Mouse (Mus musculus) testis, postnatal 14 days (tissue): ENCODE measurements around the gene Zc3h12c.

Source experiments
- DNase-seq: peaks from one replicate; pipeline ENCODE4 v3.0.0; 2021; ENCODE audit warnings: low spot score

The Zc3h12c gene

DNA sequence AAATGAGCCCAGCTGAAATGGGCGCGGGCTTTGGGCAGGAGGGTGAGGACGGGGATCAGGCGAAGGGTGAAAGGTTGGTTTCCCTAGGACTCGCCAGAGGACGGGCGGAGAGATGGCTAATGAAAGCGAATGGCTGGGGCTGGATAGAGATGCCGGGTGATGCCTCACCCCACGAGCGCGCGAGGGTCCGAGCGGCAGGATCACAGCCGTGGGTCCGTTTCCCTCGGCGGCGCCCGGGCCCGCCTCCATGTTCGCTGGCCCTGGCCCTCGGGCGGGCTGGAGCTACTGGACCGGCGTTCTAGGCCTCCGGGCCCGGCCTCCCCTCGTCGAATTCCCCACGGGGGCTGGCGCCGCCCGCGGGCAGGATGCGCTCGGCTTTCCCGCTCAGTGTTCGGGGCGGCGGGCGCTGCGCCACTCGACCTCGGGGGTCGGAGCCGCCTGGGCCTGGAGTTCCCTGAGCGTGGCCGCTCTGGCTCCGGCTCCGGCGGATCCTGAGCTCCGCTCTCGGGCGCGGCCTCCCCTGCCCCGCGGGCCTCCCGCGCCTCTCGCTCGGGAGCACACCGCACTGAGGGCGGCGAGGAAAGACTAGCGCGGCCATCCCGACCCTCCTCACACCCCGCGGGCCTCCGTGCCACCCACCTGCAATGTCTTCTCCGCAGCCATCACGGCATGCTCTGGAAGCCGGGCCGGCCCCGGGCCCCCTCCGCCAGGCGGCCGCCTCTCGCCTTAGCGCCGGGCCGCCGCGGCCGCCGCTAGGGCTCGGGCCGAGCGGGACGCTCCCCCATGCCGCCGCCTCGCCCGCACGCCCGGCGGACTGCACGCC is at the start of gene Zc3h12c:
TSS of gene Zc3h12c (minus strand) at position 710 of the 823 bp plus-strand sequence.
- peak; percentile 84 for DNase-seq

DNA sequence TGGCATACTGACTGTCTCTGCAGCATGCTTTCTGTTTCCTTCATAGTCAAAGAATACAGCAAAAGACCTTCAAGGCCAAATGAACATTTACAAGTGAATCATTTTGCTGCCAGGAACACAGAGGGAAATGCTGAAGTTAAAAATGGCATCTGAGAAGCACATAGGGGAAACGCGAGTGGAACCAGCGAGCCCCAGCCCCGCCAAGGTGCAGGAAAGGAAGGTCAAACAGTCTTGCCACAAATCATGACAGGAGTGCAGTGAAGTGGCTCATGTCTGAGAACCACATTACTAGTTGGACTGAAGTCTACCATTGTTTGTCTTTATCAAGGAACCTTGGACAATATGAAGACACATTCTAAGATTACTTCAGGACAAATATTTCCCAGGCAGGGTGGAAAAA is 49.3 kb upstream of the Zc3h12c start:
- DNase-seq, result no peak

DNA sequence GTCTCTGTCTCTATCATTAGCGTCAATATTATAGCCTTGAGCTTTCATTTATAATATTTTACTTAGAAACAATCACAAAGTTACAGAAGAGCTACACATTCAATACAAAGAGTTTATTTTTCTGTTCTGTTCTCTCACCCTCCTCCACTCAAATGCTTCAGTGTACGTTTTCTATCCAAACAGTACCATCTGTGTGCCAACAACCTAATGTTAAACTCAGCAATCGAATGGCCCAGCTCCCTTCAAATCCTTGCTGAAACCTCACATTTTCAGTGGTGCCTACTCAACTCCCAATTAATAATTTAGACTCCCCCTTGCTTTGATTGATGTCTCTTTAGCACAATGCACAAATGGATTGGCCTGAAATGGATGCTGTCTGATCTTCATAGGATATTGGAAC is 46.9 kb upstream of the Zc3h12c start:
- DNase-seq, result no peak

DNA sequence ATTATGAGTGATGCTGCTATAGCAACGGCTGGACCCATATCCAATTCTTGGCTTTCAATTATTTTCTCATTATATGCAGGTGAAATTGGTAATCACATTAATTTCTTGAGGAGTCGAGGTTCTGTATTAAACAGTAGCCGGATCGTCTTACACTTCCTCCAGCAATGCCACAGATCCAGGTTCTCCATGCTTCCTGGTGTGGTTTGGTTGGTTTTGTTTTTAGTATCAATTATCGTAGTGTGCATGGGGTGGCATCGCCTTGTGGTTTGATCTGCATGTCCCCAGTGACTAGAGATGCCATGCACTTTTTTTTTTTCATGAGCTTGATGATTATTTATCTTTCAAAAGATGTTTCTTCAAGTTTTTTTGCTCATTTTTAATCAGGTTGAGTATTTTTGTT is 44.0 kb upstream of the Zc3h12c start:
- no peak for DNase-seq

DNA sequence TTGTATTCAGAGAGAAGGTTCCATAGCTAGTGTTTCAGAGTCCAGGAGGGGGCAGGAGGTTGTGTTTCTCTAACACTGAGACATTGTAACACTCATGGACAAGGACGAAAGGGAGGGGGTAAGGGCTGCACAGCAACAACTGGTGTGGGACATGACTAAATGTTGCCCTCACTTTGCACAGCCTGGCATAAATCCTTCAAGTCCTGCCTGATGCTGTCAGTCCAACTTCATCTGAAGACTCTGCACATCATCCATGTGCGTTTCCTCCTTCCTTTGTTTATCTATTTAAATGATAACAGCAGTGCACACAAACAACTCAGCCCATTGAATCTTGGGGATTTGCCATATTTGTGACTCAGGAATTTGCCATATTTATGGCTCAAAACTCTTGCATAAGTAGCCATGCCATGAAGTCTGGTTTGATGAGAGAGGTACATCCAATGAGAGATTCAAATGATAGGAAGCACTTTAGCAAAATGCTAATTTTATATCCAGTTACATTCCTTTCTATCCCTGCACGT is 40.2 kb upstream of the Zc3h12c start:
- DNase-seq, result peak; percentile 58

DNA sequence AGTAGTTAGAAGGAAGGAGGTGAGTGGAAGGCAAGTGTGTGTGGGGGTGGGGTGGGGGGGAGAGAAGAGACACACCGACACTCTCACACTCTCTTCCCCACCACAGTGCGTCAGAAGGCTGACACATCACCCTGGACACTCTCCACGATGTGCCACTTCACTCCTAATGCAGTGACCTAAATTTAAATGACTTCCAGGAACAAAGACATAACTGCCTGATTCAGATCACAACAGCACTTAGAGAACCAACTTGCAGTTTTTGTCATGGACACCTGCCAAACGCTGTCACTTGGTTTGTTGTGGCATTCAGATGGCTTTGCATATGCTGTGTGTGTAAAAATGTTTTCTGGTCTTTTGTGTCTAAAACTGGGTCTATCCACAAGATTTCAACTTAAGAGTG is 34.8 kb upstream of the Zc3h12c start:
- DNase-seq, result no peak

DNA sequence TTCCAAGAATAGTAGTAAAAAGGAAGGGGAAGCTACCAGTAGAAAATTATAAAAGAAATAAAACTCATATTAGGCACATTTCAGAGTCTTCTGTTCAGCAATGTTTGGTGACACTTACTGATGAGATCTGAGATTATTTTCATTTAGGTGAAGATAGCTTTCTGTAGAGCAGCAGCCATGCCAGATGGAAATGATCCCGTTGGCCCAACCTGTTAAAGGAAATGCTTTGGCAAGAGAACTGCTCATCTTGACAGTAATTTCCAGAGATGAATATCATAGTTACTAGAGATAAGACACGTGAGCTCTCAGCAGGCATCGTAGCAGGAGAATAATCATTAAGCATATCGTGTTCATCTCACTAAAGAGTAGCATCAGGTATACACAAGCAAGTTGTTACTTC is 31.9 kb upstream of the Zc3h12c start:
- DNase-seq, result no peak

DNA sequence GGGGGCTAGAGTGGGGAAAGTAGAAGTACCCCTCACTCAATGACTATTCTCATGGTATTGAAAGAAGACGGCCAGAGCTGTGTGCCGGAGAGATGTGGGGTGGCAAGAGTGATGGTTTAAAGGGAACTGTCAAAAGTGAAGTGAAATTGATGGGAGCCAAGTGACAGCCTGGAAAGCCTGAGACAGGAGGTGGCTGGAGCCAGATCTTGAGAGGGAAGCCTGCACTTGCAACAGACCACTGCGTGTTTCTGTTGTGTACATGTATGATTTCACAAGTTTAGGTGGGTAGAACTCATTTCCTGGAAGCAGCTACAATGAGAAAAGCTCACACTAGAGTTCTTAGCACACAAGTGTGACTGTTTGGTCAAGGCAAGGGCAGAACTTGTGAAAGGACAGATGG is 27.5 kb upstream of the Zc3h12c start:
- DNase-seq, result no peak

DNA sequence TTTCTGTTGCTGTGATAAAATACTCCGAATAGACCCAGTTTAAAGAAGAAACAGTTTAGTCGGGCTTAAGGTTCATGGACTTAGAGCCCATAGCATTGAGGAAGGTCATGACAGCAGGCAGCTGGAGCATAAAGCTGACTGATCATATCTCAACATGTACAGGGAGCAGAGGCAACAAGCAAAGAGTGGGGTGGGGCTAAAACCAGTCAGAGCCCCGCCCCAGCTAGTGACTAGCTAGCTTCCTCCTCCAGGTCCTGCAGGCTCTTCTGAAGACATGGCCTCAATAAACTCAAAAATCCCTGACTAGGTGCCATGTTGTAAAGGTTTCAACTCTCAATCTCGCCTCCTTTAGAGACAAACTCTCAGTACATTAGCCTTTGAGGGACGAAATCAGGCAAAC is 25.5 kb upstream of the Zc3h12c start:
- DNase-seq, result no peak

DNA sequence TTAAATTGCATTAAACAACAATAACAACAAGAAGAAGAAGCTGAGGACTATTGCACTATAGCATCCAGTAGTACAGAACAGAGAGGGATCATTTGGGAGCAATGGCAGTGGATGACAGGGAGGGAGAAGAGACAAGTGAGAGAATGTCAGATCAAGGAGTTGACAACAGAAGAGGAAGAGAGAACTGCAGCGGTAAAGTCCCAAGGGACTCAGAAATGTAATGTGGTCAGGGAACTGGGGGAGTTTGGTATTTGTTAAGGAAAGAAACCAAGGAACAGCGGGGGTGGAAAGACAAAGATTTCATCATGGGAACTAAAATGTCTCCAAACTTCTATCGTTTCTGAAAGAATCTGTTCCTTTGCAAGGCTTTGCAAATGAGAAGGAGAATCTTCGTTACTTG is 22.5 kb upstream of the Zc3h12c start:
- no peak for DNase-seq

DNA sequence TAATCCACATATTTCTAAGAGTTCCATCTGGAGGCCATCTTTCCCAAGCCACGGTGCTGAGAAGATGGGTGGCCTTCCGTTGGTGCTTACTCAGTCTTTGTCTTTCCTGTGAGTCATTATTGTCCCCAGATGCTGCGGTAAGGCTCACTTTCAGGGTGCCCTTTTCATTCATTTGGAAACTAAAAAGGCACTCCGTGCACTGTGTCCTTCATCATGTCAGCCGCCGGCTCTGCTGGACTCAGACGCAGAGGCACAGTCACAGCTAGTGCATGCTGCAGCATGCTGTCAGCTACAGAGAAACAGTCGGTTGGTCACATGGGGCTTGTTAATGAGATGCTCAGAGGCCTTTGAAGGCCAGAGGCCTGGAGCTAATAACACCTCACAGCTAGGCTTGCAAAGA is 19.7 kb upstream of the Zc3h12c start:
- no peak for DNase-seq

DNA sequence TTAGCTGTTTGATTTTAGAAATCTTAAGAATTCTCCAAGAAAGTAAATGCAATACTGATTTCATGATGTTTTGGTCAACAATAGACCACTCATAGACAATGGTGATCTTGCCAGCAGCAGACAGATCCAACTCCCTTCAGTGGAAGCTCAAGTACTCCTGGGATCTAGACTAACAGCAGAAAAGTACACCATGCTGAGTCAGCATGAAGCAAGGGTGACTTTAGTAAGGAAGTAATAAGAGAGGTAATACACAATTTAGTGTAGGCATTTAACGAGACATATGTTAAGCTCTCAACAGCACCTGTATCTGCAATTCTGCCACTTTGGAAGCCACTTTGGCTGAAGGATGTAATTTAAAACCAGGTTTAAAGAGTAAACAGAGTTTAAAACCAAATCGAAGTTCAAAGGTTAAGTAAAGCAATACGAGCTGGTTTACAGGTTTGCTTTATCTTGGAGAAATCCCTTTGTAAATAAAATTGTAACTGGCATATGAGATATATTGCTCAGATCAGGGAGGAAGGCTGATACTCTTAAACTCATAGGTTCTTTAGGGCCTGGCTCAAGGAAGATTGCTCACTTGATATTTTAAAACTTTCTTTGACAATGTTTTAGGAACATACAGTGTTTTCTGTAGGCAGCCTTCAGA is 18.0 kb upstream of the Zc3h12c start:
- no peak for DNase-seq

DNA sequence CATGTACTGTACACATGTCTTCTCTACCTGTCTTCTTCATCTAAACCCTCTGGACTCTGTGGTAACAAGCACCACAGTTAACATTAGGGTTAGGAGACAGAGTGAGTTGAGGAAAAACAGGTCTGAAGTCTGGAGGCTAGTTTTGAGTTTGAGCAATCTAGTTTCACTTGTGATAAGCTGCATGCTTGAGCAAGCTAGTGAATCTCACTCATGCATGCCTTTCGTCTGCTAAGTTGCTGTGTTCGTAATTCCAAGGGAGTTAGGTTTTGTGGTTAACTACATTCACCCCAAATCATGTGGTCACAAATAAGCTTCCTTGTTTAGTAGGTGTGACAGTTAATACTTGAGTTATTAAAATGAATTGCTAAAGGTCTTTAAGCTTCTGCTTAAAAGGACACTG is 13.0 kb upstream of the Zc3h12c start:
- DNase-seq, result no peak

DNA sequence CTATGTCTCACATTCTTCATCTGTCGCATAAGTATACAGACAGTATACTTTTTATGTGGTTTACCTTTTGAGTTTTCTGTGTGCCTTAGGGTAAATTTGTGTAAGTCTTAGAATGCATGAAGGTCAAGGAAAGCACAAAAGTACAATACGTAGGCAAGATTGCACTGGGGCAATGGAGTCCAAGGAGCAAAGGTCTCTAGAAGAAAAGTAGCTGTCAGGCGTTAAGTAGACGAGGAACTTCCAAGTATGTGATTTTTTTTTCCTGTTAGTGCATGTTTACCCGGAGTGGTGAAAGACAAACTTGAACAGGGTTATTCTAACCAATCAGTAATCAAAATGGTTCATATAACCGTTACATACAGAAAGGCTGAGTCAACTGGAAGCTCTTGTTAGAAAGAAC is 12.5 kb upstream of the Zc3h12c start:
- no peak for DNase-seq

DNA sequence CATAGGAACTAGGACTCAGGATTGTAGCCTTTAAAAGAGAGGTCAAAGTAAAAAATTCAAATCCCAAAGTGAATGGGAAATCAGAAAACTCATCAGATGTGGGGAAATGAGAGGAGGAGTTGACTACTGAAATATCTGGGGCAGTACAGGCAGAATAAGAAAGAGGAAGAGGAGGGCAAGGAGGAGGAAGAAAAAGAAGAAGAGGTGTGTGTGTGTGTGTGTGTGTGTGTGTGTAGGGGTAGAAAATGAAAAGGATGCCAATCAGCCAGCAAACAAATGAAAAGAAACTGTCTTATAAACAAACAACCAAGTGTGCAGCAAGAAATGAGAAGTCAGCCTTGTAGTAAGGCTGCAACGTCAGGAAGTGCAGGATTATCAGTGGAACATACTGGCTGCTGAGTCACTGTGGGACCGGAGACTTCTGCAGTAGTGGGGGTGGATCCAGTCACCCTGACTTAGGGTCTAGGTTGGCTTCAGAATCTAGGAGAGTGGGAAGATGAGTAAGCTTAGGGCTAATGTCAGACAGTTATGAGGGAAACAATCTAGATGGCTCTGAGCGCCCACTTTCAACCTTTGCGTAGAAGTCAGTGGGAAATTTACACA is 7.0 kb upstream of the Zc3h12c start:
- no peak for DNase-seq

DNA sequence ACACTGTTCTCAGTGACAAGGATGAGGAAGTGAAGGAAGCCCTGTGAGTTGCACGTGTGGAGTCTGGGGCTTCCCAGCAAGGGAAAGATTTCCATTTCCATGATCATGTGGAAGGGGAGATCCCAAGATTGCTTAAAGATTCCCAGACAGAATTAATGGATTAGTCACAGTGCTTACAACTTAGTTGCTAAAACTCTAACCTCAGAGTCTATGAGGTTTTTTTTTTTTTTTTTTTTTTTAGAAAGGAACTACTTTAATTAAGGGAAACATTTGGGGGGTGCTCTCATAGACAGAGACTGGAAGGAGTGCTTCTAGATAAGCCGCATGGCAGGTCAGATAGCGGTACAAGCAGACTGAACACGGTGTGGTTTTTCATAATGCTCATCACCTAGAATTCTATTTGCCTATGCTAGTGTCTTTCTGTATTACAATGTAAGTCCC is 6.3 kb upstream of the Zc3h12c start:
- DNase-seq, result no peak

DNA sequence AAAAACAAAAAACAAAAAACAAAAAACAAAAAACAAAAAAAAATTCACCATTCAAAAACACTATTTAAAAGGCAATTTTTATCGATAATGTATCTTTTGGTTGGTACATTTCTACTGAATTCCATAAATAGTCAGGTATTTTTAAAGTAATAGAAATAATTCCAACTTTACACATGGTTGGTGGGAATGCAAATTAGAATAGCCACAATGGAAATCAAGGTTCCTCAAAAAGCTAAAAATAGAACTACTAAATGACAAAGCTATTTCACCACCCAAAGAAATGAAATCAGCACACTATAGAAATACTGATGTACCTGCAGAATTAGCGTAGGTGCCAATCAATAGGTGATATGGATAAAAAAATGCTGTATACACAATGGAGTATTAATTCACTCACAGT is 5.6 kb upstream of the Zc3h12c start:
- no peak for DNase-seq

DNA sequence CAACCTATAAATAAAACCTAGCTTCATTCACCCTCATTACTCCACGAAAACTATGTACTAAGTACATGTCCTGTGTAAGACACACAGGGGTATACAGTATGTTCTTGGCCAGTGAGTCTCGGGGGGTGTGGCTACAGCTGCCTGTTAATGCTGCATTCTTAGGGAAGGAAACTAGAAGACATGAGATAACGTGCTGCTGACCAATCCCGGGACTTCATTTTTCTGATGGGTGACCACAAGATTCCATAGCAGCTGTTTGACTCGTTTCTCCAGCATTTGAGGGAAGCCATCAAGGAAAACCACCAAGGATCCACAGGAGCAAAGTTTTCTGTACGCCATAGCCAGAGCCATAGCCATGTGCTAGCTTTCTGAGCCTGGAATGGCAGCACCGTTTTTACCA is 4.2 kb upstream of the Zc3h12c start:
- no peak for DNase-seq

DNA sequence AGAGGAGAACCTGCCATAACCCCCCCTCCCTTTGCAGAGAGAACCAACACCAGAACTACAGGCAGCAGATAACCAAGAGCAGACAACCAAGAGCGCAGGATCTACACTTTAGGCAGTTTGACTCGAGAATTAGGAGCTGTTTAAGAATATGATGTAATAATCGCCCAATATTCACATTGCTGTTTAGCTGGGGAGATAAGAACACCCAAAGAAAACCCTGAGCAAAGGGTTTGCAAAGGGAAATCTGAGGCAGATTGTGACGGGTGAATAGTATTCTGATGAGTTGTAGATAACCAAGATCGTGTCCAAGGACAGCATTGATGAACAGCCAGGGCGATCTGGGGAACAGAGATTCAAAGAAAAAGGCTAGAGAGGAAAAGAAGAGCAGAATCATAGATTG is 2.3 kb upstream of the Zc3h12c start:
- DNase-seq, result no peak

DNA sequence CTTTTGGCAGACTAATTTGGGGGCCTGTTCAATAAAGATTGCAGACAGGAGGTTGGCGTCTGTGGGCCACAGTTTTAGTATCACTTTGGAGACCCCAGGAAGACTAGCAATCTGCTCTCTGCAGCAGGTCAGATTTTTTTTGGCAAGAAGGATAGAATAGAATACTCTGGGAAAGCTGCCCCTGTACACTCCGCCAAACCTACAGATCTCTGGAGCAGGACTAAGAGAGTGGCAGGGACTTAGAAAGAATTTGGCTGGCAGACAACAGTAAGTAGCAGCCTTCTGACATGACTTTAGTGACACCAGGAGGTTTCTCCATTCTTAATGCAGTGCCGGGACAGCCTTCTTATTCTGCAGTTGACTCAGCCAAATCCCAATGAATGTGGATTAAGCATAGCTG is 1.8 kb upstream of the Zc3h12c start:
- DNase-seq, result no peak

DNA sequence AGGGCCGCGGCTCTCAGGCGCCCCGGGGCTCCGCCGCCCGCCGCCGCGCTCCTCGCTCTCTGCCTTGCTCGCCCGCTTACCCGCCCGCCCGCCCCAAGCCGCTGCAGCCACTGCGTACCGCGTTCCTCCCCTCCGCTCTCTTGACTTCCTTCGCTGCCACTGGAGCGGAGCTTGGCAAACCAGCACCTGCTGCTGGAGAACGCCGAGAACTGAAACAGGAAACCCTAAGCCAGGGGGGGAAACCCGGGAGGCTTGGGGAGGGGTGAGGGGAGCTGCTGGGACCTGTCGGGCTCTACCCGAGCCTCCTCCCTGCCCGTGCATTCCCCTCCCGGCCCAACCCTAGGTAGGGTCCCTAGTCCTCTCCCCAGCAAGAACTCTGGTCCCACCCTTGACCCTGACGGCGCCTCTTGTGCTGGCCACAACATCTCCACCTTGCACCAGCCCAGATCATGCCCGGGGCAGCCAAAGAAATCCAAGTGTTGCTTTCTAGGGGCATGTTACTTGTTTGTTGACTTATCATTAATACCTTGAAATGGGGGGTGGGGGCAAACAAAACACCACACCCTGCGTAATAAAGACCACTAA is 406 bp upstream of the Zc3h12c start:
- peak; percentile 81 for DNase-seq

DNA sequence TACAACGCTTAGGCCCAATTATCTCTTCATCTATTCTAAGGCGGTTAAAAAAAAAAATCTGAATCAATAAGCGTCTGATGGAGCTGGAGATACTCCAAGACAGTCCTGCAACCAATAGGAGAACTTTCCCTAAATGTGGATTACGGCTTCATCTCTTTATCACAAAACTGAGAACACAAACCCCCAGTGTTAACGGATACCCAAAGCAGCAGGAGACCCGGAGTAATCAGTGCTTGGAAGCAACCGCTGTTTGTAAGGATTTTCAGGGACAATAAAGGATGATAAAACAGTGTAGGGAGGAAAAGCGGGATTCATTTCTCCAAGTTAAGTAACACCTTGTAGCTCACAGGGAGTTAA is 888 bp downstream of the Zc3h12c start:
- DNase-seq, result no peak

DNA sequence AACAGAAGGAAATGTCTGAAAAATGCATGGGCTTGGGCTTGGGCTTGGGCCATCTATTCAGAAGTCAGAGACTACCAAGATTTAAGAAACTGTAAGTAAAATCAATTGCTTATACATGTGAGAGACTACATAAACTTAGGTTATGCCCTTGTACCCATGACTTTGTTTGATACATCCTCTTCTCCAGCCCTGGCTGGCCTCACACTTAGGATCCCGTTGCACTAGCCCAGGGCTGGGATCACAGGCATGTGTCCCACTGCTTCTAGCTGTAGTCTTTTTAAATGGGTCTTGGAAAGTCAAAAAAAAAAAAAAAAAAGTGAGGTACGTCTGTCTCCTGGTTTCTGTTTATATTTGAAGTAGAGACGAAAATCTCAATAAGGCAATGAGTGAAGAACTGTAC is 1.3 kb downstream of the Zc3h12c start:
- no peak for DNase-seq
